Mouse (Mus musculus): ENCODE data around the gene Tmem248. TPM values are rescaled to one million over a fixed set of nuclear protein-coding genes. Genes with fewer than 3 reads are reported as not detected.
A peak's percentile ranks its signal among the peaks of the same experiment; 100 is the strongest.
"Not testable (repeated sequence)": the region's sequence is repeated elsewhere in the genome, so short reads cannot be mapped to it uniquely, and the experiment has no call there.

Tmem248 gene
- total RNA-seq, 2 experiments from 2014 or later: 34.4 to 38.5 TPM

DNA sequence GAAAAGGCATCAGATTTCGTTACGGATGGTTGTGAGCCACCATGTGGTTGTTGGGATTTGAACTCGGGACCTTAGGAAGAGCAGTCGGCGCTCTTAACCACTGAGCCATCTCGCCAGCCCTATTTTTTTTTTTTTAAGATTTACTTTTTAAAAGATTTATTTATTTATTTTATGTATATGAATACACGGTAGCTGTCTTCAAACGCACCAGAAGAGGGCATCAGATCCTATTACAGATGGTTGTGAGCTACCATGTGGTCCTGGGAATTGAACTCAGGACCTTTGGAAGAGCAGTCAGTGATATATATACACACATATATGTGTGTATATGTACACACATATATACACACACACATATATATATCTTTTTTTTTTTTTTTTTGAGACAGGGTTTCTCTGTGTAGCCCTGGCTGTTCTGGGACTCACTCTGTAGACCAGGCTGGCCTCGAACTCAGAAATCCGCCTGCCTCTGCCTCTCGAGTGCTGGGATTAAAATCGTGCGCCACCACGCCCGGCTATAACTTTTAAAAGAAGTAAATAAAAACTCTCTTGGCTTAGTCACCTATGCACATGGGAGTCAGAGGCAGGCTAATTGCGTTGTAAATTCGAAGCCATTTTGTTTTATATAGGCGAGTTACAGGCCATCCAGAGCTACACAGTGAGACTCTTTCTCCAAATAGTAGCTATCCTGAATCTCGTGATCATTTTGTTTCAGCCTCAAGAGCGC lies 39.1 kb downstream of the Tmem248 start:
- not testable (repeated sequence) for DNase-seq

GRCm38 (mm10) chr5:130256678-130257271 lies 39.9 kb downstream of the Tmem248 start:
- intact Hi-C loops (cut with DNase I): loop anchor here (5.0 kb wide), 2 partner anchors 539 to 1239 kb away; partner anchors contain the start of gene Mrps17
- peak; percentile 93 to 94 for DNase-seq

More for the DNA sequence above, 39.1 kb downstream of the Tmem248 start:
- intact Hi-C loops (cut with DNase I): loop anchor here (2.0 to 5.0 kb wide), 4 partner anchors 33 to 1239 kb away; partner anchors contain the start of gene Mrps17

DNA sequence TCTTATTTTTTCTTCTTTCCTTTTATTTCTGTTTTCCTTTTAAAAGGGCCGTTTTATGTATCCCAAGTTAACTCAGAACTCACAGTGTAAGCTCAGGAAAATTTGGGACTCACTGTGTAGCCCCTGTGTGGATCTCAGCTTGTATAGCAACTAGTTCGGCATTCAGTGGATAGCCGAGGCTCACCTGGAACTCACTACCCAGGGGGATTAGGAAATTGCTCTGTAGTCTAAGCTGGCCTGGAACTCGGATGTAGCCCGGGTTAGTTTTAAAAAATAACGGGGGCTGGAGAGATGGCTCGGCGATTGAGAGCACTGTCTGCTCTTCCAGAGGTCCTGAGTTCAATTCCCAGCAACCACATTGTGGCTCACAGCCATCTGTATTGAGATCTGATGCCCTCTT lies 40.4 kb downstream of the Tmem248 start:
- no peak for DNase-seq
- intact Hi-C loops (cut with DNase I): loop anchor here (5.0 kb wide), 2 partner anchors 540 to 1240 kb away; partner anchors contain the start of gene Mrps17

DNA sequence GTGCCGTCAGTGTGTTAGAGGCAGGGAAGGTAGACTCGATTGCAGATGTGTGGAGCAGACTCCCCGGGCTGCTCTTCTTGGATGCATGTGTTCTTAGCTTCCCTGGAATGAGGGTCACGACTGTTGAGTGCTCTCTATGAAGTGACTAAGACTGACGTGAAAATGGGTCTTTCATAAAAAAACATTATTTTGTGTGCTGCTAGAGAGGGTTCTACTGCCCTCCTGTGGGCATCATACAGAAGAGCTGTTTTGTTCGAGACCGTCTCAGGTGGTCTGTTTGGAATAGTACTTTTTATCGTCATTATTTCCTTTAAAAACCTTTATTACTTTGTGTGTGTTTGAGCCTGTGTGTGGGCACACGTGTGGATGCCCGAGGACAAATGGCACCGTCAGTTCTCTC lies 46.6 kb downstream of the Tmem248 start:
- intact Hi-C loops (cut with DNase I): no loop called here
- no peak for DNase-seq

DNA sequence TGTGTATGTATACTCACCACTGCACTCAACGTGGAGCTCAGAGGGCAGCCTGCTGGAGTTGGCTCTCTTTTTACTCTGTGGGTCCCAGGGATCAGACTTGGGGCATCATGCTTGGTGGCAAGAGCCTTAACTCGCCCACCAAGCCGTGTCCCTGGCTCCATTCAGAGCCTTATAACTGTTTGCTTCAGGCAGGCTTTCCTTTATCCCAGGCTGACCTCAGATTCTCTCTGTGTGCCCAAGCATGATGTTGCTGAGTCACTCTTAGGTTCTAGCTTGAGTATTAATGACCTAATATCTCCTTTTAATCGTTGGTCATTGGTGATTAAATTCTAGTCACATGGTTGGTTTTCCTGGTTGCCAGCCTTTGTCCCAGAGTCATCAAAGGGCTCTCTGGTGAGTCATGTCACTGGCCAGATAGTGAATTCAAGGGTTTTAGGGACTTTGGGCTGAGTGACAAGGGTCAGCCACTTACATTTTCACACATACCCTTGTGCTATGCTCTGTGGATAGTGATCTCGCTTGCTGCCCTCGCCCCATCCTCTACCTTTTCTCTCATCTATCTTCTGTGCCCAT lies 47.6 kb downstream of the Tmem248 start:
- no peak for DNase-seq
- intact Hi-C loops (cut with DNase I): no loop called here

GRCm38 (mm10) chr5:130266651-130267050 lies 49.8 kb downstream of the Tmem248 start:
- DNase-seq: no peak
- intact Hi-C loops (cut with DNase I): no loop called here

- intact Hi-C loops (cut with DNase I): no loop called here
- no peak for DNase-seq
Observed at GRCm38 (mm10) chr5:130267316-130267715, 50.4 kb downstream of the Tmem248 start.

DNA sequence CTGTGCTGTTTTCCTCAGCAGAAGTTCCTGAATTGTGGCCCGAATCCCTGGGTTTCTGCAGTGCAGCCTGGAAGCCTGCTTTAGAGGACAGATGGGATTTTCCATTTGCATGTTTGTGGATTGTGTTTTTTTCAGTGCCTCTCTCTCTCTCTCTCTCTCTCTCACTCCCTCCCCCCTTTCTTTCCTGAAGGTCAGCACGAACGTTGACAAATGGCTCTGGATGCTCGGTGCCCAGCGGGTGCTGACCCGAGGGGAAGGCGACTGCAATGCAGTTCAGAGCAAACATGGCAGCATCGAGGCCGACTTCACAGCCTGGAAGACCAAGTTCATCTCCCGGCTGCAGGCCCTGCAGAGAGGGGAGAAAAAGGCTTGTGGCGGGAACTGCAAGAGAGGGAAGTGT lies 52.1 kb downstream of the Tmem248 start:
- no peak for DNase-seq
- intact Hi-C loops (cut with DNase I): no loop called here

- DNase-seq: no peak
- intact Hi-C loops (cut with DNase I): no loop called here
Observed at GRCm38 (mm10) chr5:130272344-130272743, 55.5 kb downstream of the Tmem248 start.

- intact Hi-C loops (cut with DNase I): no loop called here
- no peak for DNase-seq
Observed at GRCm38 (mm10) chr5:130273046-130273445, 56.2 kb downstream of the Tmem248 start.

GRCm38 (mm10) chr5:130275509-130275908 lies 58.6 kb downstream of the Tmem248 start:
- intact Hi-C loops (cut with DNase I): loop anchor here (1.0 kb wide), 1 partner anchor 578 kb away; no protein-coding TSS in a partner anchor
- peak; percentile 28 to 31 for DNase-seq

DNA sequence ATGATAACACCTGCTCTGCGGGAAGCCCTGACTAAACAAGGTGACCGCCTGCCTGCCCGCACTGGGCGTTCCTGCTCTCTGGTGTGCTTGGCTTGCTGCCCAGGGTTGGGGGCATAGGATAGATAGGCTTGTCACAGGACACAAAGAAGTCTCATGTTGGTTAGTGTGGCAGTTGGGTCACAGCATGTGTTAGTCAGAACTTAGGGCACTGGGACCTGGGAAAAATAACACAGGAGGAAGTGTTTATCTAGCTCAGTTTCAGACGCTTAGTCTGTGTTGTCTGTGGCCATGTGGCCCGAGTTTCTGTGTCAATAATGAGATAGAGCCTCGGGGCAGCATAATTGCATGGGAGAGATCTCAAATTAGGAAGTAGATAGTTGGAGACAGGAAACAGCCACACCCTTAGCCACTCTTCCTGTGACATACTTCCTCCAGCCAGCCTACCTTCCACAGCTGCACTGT lies 61.2 kb downstream of the Tmem248 start:
- intact Hi-C loops (cut with DNase I): no loop called here
- no peak for DNase-seq

DNA sequence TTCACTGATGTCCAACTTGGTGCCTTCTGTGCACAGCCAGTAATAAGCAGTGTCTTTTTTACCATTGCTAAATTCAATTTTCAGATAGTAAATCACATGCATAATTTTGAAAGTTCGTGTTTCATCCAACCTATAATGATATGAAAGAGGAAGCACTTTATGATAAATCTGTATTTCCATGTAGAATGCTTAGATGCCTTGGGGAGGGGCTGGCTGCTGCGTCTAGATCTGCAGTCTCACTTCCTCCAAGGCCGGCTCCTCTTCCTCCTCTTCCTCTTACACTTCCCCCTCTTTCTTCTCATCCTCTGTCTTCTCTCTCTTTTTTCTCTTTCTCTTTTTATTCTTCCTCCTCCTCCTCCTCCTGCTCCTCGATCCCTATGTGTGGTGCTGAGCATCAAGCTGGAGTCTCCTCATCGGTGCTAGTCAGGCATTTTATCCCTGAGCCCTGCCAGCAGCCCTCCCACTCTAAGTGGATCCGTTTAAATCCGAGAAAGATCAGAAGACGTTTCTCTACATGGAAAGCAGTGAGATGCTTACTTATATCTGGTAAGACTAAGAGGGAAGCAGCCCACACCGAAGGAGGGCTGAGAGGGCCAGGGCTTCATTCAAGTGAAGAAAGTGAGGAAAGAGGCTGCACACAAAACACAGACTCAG lies 66.3 kb downstream of the Tmem248 start:
- no peak for DNase-seq
- intact Hi-C loops (cut with DNase I): no loop called here

GRCm38 (mm10) chr5:130288106-130288505 lies 71.2 kb downstream of the Tmem248 start:
- intact Hi-C loops (cut with DNase I): no loop called here
- DNase-seq: no peak

GRCm38 (mm10) chr5:130290242-130290641 lies 73.4 kb downstream of the Tmem248 start:
- no peak for DNase-seq
- intact Hi-C loops (cut with DNase I): loop anchor here (10.0 kb wide), 1 partner anchor 1145 kb away; no protein-coding TSS in a partner anchor

GRCm38 (mm10) chr5:130290775-130291174 lies 73.9 kb downstream of the Tmem248 start:
- intact Hi-C loops (cut with DNase I): loop anchor here (10.0 kb wide), 1 partner anchor 1144 kb away; no protein-coding TSS in a partner anchor
- DNase-seq: no peak

- intact Hi-C loops (cut with DNase I): loop anchor here (10.0 kb wide), 1 partner anchor 1142 kb away; no protein-coding TSS in a partner anchor
- DNase-seq: no peak
Observed at GRCm38 (mm10) chr5:130292976-130293375, 76.1 kb downstream of the Tmem248 start.

All from heart, postnatal 36 days (tissue).